Mouse (Mus musculus): ENCODE data around the gene Ntn5. TPM values are rescaled to one million over a fixed set of nuclear protein-coding genes. Genes with fewer than 3 reads are reported as not detected.

Gene Ntn5
- polyA plus RNA-seq, 1 experiment from 2014 or later, result 0.95 TPM

DNA sequence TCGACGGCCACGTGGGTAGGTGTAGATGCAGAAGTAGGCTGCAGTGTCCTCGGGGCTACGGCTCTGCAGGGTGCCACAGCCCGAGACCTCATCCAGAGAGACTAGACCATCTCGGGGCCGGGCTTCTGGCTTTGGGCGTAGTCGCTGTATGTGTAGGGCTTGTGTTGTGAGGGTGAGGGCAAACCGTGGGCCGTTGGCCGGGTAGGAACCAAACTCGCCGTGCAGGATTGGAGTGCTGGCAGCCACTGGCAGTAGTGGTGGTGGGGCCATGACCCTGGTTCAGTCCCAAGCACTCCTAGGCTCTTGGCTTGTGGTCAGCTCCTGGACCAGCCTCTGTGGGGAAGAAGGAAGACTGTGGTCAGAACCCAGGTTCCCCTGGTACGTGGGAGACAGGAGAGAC is 29.6 kb downstream of the Ntn5 start:
- no peak overlapping the region for H3K27ac ChIP-seq (ENCODE audit: low read length)
- no peaks in the 10 kb centered on the region for H3K9me3 ChIP-seq (ENCODE audit: control insufficient read depth, low read length)
- no peak overlapping the region for H3K4me3 ChIP-seq (ENCODE audit: low read length)
- H3K4me2 ChIP-seq (ENCODE audit: low read depth, low read length), result no peak overlapping the region
- WGBS, result 90% methylated on average over 16 of the region's 16 CpGs
- ATAC-seq (ENCODE audit: low read depth), result no peak
- no peaks in the 10 kb centered on the region for H3K27me3 ChIP-seq (ENCODE audit: control insufficient read depth, insufficient read depth, low read depth, low read length)
- H3K4me1 ChIP-seq (replicated peaks; ENCODE audit: control insufficient read depth, insufficient read depth, low read length), result peaks cover 30% of the 10 kb centered on the region
- no peak overlapping the region for H3K9ac ChIP-seq (ENCODE audit: low read length)
- peaks cover 26% of the 10 kb centered on the region for H3K36me3 ChIP-seq (ENCODE audit: control insufficient read depth, insufficient read depth, low read length)

DNA sequence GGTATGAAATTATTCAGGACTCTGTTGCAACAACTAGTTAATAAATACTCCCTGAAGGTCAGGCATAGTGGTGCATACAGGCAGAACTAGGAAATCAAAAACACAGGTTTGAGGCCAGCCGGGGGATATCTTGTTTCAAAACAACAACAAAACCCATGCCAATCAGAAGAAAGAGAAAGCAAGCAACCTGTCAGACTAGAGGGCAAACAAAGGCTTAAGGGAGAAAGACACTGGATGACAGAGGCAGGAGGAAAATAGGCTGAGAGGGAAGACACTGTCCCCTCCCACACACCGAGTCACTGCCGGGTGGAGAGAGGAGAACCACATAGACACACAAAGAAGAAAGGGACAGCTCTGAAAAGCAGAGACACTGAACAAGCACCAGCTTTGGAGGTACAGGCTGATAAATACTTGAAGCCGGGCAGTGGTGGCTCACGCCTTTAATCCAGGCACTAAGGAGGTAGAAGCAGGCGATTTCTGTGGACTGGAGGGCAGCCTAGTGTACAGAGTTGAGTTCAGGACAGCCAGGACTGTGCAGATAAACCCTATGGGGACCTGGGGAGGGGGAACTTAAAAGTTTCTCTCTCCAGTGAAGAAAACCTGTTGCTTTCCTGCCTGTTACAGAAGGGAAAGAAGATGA is 30.2 kb downstream of the Ntn5 start:
- Histone ChIP-seq H3K4me1 (replicated peaks; ENCODE audit: control insufficient read depth, insufficient read depth, low read length) (peaks cover 27% of the 10 kb centered on the region), H3K27ac (ENCODE audit: low read length) (peak overlapping the region; percentile 53; the same call in 1 of the 2 replicates), H3K4me2 (ENCODE audit: low read depth, low read length) (peak overlapping the region; percentile 89), H3K4me3 (ENCODE audit: low read length) (peak overlapping the region; percentile 64), H3K9ac (ENCODE audit: low read length) (peak overlapping the region; percentile 74), H3K9me3 (ENCODE audit: control insufficient read depth, low read length) (no peaks in the 10 kb centered on the region), H3K36me3 (ENCODE audit: control insufficient read depth, insufficient read depth, low read length) (peaks cover 26% of the 10 kb centered on the region), H3K27me3 (ENCODE audit: control insufficient read depth, insufficient read depth, low read depth, low read length) (no peaks in the 10 kb centered on the region)
- ATAC-seq (ENCODE audit: low read depth), result no peak
- WGBS, result 76% methylated on average over 6 of the region's 6 CpGs

DNA sequence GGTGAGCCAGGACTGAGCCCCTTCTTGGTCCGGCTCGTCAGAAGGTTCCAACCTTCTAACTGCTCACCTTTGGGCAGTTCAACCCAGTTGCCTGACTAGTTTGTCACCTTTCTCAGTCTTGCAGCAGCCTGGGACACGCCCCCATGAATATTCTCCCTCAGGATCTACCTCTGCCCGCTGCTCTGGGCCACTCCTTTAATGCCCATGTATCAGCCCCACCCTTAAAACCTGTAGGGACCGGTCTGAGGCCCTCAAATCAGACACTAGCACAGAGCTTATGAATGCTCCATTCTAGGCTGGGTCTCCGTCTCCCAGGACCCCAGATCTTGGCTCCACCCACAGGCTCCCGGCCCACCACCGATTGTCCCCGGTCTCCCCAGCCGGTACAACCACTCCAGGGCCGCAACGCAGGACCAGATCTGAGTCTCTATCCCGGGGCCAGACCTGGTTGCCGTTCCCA is 30.8 kb downstream of the Ntn5 start:
- ATAC-seq (ENCODE audit: low read depth), result peak; percentile 39
- peak overlapping the region; percentile 53 for H3K27ac ChIP-seq (ENCODE audit: low read length)
- peak overlapping the region; percentile 64 for H3K4me3 ChIP-seq (ENCODE audit: low read length)
- no peaks in the 10 kb centered on the region for H3K27me3 ChIP-seq (ENCODE audit: control insufficient read depth, insufficient read depth, low read depth, low read length)
- peak overlapping the region; percentile 89 for H3K4me2 ChIP-seq (ENCODE audit: low read depth, low read length)
- peaks cover 30% of the 10 kb centered on the region for H3K36me3 ChIP-seq (ENCODE audit: control insufficient read depth, insufficient read depth, low read length)
- H3K4me1 ChIP-seq (replicated peaks; ENCODE audit: control insufficient read depth, insufficient read depth, low read length), result peaks cover 33% of the 10 kb centered on the region
- H3K9me3 ChIP-seq (ENCODE audit: control insufficient read depth, low read length), result no peaks in the 10 kb centered on the region
- WGBS, result 10% methylated on average over 14 of the region's 14 CpGs
- peak overlapping the region; percentile 74 for H3K9ac ChIP-seq (ENCODE audit: low read length)

DNA sequence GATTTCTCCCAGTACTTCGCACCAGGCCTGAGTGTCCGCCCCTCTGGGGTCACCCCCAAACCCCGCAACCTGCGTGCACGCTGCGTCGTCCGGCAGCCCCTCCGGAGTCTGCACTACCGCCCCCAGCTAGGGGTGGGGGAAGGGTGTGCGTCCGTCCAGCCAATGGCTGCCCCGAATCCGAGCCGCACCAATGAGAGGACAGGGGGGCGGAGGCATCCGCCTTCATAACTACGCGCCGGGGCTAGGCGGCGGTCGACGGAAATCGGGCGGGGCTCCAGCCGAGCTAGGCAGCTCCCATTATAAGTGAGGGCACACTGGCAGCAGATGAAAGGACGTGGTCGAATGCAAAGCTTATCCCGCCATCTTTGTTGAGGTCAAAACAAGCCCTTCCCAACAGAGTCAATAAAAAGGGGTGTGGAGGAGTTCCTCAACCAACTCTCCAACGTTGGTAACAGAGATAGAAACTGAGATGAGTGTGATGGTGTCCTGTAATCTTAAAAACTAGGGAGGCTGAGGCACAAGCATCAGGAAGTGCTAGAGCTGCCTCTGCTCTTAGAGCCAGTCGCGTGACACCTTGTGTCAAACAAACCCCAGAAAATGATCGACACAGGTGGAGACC is 31.4 kb downstream of the Ntn5 start, which contains the start of gene Rpl18:
Gene Rpl18, plus strand, starts transcription at position 368 of the 619 bp plus-strand sequence.
- WGBS, result 5% methylated on average over 34 of the region's 34 CpGs
- Histone ChIP-seq H3K27ac (ENCODE audit: low read length) (peak within 1 kb of the TSS; percentile 53), H3K9ac (ENCODE audit: low read length) (peak within 1 kb of the TSS; percentile 74), H3K9me3 (ENCODE audit: control insufficient read depth, low read length) (no peaks in the 10 kb centered on the region), H3K4me1 (replicated peaks; ENCODE audit: control insufficient read depth, insufficient read depth, low read length) (peaks cover 35% of the 10 kb centered on the region), H3K4me3 (ENCODE audit: low read length) (peak within 1 kb of the TSS; percentile 64), H3K36me3 (ENCODE audit: control insufficient read depth, insufficient read depth, low read length) (peaks cover 35% of the 10 kb centered on the region), H3K27me3 (ENCODE audit: control insufficient read depth, insufficient read depth, low read depth, low read length) (no peaks in the 10 kb centered on the region), H3K4me2 (ENCODE audit: low read depth, low read length) (peak within 1 kb of the TSS; percentile 89)
- peak; percentile 93 for ATAC-seq (ENCODE audit: low read depth)

DNA sequence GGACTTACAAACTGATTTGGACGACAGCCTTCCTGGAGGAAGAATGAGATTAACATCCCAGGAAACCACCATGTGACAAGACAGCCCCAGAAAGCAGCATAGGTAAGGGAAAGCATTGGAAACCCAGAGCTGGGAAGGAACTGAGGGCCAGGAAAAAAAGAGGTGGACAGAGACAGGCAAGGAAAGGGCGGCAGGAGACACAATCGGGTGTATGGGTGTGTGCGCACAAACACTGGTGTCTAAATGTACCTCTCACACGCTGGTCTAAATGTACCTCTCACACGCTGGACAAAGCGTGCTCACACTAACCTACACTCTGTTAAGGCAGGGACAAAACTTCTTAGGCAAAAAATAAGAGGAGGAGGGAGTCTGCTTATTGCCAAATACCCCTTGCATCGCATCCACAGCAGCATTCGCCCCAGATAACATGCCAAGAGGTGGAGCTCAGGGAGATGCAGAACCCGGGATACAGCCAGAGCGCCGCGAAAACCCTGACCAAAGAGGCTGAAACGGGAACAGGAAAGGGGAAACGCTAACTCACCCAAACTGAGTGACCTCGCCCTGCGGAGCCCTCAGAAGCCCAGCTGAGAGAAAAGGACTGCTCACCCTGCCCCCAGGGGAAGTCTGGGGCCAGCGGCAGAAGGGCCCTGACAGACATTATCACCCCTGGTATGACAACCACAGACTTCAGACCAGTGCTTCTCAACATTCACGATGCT is 32.1 kb downstream of the Ntn5 start:
- WGBS, result 74% methylated on average over 19 of the region's 19 CpGs
- Histone ChIP-seq H3K9ac (ENCODE audit: low read length) (peak overlapping the region; percentile 7; the same call in 1 of the 2 replicates), H3K4me1 (replicated peaks; ENCODE audit: control insufficient read depth, insufficient read depth, low read length) (peaks cover 35% of the 10 kb centered on the region), H3K27me3 (ENCODE audit: control insufficient read depth, insufficient read depth, low read depth, low read length) (no peaks in the 10 kb centered on the region), H3K4me2 (ENCODE audit: low read depth, low read length) (peak overlapping the region; percentile 44), H3K4me3 (ENCODE audit: low read length) (peak overlapping the region; percentile 64), H3K9me3 (ENCODE audit: control insufficient read depth, low read length) (no peaks in the 10 kb centered on the region), H3K27ac (ENCODE audit: low read length) (peak overlapping the region; percentile 23), H3K36me3 (ENCODE audit: control insufficient read depth, insufficient read depth, low read length) (peaks cover 38% of the 10 kb centered on the region)
- ATAC-seq (ENCODE audit: low read depth), result no peak

DNA sequence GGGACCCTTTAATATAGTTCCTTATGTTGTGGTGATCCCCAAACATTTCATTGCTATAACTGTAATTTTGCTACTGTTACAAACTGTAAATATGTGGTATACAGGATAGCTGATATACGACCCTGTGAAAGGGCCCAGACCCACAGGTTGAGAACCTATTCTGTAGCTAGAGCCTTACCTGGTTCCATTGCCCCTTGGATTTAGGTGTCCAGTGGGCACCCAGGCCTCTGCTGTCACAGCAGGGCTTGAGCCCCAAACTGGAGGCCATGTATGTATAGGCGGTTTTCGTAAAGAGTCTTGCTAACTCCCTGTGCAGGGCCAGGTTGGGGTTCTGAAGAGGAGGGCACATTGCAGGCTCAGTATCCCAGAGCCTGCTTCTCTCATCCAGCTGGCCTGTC is 32.6 kb downstream of the Ntn5 start:
- Histone ChIP-seq H3K27ac (ENCODE audit: low read length) (no peak overlapping the region), H3K9me3 (ENCODE audit: control insufficient read depth, low read length) (no peaks in the 10 kb centered on the region), H3K4me1 (replicated peaks; ENCODE audit: control insufficient read depth, insufficient read depth, low read length) (peaks cover 35% of the 10 kb centered on the region), H3K27me3 (ENCODE audit: control insufficient read depth, insufficient read depth, low read depth, low read length) (no peaks in the 10 kb centered on the region), H3K36me3 (ENCODE audit: control insufficient read depth, insufficient read depth, low read length) (peaks cover 38% of the 10 kb centered on the region), H3K4me2 (ENCODE audit: low read depth, low read length) (peak overlapping the region; percentile 88), H3K4me3 (ENCODE audit: low read length) (peak overlapping the region; percentile 73), H3K9ac (ENCODE audit: low read length) (no peak overlapping the region)
- 80% methylated on average over 3 of the region's 3 CpGs for WGBS
- no peak for ATAC-seq (ENCODE audit: low read depth)

DNA sequence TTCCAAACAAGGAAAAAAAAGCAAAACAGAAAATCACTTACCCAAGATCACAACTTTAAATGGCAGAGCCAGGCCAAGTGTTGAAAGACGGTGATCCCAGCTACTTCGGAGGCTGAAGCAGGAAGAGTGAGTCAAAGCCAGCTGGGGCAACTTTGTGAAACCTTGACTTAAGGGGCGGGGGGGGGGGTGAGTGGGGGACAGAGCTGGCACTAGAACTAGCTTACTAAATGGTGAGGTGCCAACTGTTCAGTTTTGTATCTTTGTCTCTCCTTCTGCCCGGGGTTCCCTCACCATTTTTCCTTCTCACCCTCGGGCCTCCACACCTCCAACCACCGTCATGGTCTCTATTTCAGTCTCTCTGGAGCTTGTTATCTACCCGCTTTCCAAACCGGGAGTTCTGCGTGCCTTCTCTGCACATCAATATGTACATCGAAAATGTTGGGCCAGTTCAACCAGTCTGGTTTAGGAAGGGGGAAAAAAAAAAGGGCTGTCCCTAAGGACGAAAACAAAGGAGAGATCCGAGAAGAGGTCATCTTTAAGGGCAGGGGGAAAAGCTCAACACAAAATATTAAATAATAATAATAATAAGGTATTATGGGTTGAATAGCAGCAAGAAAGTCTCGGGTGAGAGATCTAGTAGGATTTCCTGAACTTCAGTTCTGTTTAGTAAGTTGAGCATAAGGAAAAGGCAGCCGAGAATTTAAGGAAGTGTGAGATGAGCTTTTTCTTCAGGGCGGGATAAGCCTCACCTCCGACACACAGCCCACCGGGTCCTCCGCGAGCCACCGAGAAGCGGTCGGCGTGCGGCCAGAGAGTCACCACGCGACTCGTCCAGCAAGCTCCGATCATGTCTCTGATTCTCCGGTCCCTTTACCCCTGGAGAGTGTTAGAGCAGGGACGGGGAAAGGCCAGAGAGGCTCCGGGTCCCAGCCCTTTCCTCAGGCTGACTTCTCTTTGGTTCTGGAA is 33.4 kb downstream of the Ntn5 start:
- H3K4me3 ChIP-seq (ENCODE audit: low read length), result peak overlapping the region; percentile 73

DNA sequence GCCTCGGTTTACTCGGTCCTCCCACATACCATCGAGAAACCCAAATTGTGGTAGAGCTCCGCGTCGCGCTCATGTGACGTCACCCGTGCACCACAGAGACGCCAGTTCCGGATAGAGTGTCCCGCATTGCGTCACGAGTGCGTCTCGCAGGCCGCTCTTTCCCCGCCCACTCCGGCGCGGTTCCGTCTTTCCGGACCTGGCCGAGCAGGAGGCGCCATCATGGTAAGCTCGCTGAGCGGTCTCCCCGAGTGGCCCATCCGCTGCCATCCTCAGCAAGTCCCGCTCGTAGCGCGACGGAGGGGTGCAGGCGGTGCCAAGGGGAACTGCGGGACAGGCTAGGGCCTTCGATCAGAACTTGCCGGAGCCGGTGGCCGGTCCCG is 34.1 kb downstream of the Ntn5 start, which contains the start of gene Sphk2:
Gene Sphk2, minus strand, starts transcription at position 85 of the 380 bp plus-strand sequence.
- H3K4me2 ChIP-seq (ENCODE audit: low read depth, low read length), result peak within 1 kb of the TSS; percentile 88
- peak within 1 kb of the TSS; percentile 93 for H3K9ac ChIP-seq (ENCODE audit: low read length)
- peaks cover 33% of the 10 kb centered on the region for H3K4me1 ChIP-seq (replicated peaks; ENCODE audit: control insufficient read depth, insufficient read depth, low read length)
- H3K27me3 ChIP-seq (ENCODE audit: control insufficient read depth, insufficient read depth, low read depth, low read length), result no peaks in the 10 kb centered on the region
- peak within 1 kb of the TSS; percentile 86 for H3K27ac ChIP-seq (ENCODE audit: low read length)
- H3K36me3 ChIP-seq (ENCODE audit: control insufficient read depth, insufficient read depth, low read length), result peaks cover 27% of the 10 kb centered on the region
- H3K4me3 ChIP-seq (ENCODE audit: low read length), result peak within 1 kb of the TSS; percentile 73
- no peaks in the 10 kb centered on the region for H3K9me3 ChIP-seq (ENCODE audit: control insufficient read depth, low read length)
- under 1% methylated on average over 41 of the region's 41 CpGs for WGBS
- peak; percentile 79 for ATAC-seq (ENCODE audit: low read depth)

More for the DNA sequence above, 33.4 kb downstream of the Ntn5 start:
- Histone ChIP-seq H3K27me3 (ENCODE audit: control insufficient read depth, insufficient read depth, low read depth, low read length) (no peaks in the 10 kb centered on the region), H3K9ac (ENCODE audit: low read length) (peak overlapping the region; percentile 89), H3K9me3 (ENCODE audit: control insufficient read depth, low read length) (no peaks in the 10 kb centered on the region), H3K4me1 (replicated peaks; ENCODE audit: control insufficient read depth, insufficient read depth, low read length) (peaks cover 35% of the 10 kb centered on the region), H3K36me3 (ENCODE audit: control insufficient read depth, insufficient read depth, low read length) (peaks cover 33% of the 10 kb centered on the region), H3K27ac (ENCODE audit: low read length) (peak overlapping the region; percentile 86), H3K4me2 (ENCODE audit: low read depth, low read length) (peak overlapping the region; percentile 88)
- ATAC-seq (ENCODE audit: low read depth), result peak; percentile 15; the same call in 1 of the 2 replicates
- WGBS, result 8% methylated on average over 31 of the region's 31 CpGs

All from lung, embryonic 16.5 days (tissue).